Mouse (Mus musculus) c-Kit-positive CD71-positive TER-119-negative erythroid progenitor cells, embryonic 14.5 days (primary cell): ENCODE data around the gene Arhgef15.
A peak's percentile ranks its signal among the peaks of the same experiment; 100 is the strongest.
"Not testable (repeated sequence)": the region's sequence is repeated elsewhere in the genome, so short reads cannot be mapped to it uniquely, and the experiment has no call there.

ENCODE experiments used
- DNase-seq: peaks from one replicate; pipeline ENCODE4 v3.0.0-alpha.2; 2013; ENCODE audit warnings: low read depth

Arhgef15 gene

DNA sequence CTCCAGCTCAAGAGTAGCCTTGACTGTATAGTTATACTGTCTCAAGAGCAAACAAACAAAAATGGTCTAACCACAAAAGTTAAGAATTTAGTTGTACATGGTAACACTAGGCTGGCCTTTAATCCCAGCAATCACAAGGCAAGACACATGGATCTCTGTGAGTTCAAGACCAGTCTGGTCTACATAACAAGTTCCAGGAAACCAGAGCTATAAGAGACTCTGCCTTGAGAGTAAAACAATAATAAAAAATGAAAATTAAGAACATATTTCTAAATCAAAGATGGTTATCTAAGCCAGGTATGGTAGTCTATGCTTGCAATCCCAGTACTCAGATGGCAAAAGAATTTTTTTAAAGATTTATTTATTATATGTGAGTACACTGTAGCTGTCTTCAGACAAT lies 7.8 kb upstream of the Arhgef15 start:
- no peak for DNase-seq

DNA sequence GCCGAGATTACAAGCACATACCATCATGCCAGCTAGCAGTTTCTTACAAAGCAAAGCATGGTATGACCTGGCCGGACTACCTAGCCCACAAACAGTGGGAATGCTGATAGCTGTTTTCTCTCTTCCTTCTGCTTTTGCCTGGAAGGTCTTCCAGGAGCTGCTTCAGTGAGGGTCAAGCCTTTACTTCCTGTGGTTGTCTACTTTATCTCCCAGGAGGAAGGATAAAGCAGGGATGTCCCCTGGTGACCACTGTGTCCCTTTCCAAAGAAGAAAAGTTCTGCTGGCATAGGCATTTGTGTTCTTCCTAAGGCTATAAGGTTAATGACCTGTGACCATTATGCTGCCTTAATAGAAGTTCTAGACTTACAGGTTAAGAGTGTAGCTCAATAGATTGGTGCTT lies 6.1 kb upstream of the Arhgef15 start:
- DNase-seq: no peak

DNA sequence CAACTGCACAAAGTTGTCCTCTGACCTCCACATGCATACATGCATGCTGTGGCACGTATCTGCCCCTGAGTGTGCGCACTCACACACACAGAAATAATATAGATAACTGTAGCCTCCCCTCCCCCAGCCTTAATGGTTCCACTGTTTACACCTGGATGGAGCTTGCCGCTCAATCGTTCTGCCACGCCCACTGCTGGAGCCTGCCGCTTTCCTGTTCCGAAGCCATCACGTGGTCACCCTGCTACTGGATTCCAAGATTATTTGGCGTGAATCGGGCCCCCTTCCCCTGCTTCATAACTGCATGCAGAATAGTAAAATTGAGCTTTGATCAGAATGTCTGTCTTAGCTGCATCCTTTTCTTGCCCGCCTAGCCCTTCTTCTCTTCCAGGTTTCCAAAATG lies 4.9 kb upstream of the Arhgef15 start:
- not testable (repeated sequence) for DNase-seq

DNA sequence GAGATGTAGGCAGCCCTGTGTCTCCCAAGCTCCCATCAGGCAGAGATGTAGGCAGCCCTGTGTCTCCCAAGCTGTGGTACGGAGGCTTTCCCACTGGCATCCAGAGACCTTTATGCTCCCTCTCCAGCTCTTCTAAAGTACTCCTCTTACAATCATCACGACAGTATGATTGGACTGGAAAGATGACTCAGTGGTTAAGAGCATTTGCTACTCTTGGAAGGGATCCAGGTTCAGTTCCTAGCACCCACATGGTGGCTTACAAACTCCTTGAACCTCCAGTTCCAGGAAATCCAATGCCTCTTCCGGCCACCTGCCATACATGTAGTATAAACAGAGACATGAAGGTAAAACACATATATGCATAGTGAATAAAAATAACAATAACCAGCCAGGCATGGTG lies 4.3 kb upstream of the Arhgef15 start:
- DNase-seq: no peak

DNA sequence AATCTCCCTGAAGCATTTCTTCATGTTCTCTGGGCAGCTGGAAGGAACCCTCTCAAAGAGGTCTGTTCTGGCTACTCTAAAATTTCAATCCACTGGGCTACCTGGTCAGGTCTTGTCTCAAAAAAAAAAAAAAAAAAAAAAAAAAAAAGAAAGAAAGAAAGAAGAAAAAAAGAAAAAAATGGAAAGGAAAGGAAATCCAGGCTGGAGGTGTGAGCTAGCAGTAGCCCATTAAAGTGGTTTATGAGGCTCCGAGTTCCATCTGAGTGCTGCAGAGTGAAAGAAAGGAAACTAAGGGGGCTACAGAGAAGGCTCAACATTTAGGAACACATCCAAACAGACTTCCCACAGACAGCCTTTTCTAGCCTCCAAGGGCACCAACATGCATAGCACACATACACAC lies 691 bp upstream of the Arhgef15 start:
- no peak for DNase-seq

DNA sequence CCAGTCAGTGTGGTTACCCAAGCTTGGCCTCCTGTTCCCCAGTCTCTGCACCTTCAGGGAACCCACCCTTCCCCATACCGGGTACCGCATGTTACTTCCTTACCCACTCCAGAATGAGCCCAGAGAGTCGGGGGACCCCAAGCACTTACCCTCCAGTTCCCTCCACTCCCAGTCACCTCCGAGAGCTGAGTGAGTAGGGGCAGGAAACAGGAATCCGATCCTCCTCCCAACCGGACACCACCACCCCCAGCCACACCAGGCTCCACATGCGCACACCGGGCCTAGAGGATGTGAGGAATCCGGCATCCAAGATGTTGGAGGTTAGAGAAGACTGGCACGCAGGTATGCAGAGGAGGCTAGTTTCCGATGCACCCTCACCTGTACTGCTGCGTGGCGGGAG lies 583 bp downstream of the Arhgef15 start:
- DNase-seq: no peak

DNA sequence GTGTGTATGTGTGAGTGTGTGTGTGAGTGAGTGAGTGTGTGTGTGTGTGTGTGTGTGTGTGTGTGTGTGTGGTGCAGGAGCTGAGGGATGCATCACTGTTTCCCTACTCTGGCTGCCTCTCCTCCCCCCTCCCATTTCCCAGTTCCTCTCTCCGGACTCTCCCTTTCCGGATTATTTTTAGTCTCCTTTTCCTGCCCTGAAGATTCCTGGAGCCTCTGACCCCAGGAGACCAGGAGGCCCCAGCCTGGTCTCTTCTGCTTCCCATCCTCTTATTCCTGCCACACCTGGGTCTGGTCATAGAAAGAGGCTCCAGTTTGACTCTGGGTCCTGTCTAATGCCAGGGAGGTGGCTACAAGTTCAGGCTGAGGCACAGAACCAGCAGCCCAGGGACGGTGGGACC lies 1.2 kb downstream of the Arhgef15 start:
- DNase-seq: no peak

DNA sequence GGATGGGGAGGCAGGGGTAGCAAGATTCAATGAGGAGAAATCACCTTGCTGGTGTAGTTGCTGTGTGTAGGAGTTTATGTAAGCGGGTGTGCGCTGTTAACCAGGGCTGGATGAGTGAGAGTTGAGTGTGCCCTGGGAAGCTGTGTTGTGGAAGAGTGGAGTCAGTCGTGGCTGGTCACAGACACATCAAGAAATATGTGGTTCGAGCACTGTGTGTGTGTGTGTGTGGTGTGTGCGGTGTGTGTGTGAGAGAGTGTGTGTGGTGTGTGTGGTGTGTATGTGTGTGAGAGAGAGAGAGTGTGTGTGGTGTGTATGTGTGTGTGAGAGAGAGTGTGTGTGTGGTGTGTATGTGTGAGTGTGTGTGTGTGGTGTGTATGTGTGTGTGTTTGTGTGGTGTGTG lies 1.8 kb downstream of the Arhgef15 start:
- DNase-seq: no peak

DNA sequence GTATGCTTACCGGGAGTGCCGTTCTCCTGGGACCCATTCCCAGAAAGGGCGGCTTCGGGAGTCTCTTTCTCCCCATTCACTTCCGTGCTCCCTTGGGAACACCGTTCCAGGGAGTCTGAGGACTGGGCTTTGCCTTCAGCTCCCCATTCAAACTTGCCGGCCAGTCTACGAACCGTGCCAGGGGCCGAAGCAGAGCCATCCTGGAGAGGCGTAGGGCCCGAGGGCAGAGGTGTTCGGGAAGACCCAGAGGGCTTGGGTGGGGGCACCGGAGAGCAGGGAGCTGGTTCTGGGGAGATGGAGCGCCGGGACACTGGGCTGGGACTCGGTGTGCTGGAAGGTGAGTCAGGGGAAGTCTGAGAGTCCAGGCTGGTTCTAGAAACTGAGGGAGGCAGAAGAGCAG lies 2.9 kb downstream of the Arhgef15 start:
- DNase-seq: no peak

DNA sequence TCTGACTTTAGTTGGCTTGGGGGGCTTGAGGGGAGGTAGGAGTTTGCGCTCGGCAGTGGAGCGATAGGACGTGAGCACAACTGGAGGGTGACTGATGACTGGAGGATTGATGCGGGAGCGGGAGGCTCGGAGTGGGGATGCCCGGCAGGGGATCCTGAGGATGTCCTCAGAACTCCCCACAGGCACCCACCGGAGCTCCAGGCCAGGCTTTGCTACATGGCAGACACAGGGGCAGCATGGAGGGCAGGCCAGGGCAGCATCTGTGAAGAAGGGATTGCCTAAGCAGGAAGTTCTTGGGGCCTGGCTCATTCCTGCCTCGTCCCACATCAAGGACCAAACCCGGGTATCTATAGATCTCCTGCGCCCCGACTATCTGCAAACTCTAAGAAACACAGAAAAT lies 3.4 kb downstream of the Arhgef15 start:
- no peak for DNase-seq

DNA sequence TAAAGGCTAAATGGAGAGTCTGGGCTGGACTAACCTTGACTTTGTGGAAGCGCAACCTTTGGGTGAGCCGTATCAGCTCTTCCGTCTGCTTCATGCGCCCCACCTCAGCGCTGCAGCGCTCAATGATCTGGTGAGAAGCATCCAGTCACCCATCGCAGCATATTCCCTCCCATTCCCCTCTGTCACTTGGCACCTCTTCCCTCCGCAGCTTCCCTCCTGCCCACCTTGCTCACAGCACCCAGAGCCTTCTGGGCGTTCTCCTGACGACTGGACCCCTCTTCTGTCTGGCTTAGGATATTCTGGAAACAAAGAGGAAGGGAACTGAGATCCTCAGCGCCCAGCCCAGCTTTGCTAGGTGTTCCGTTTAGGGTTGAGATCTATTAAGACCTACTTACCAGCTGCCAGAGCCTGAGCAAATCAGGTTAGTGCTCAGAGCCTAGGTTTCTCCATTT lies 9.7 kb downstream of the Arhgef15 start:
- DNase-seq: no peak

DNA sequence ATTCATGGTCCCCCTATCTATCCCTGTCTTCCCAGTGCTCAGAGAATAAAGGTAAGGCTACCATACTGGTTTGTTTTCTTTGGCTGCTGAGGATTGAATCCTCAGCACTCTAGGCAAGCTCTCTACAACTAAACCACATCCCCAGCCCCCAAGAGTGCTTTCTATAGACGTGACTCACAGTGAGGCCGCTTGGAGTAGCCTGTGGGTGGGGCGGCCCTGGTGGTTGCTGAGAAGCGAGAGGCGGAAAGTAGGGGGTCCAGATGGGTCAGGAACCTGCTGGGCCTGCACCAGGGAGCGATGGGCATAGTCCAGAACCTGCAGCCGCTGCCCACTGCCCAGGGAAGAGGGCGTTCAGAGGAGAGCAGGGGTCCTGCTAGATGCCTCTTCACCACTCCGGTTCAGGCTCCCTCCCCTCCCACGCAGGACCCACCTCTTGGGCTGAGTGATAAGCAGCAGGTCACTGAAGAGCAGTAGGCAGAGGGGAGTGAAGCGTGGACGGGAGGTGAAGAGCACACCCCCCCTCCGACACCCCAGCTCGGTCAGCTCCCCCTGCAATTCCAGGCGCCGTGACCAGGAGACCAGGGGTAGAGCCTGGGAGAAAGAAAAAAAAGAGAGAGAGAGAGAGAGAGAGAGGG lies 10.4 kb downstream of the Arhgef15 start:
- DNase-seq: no peak

DNA sequence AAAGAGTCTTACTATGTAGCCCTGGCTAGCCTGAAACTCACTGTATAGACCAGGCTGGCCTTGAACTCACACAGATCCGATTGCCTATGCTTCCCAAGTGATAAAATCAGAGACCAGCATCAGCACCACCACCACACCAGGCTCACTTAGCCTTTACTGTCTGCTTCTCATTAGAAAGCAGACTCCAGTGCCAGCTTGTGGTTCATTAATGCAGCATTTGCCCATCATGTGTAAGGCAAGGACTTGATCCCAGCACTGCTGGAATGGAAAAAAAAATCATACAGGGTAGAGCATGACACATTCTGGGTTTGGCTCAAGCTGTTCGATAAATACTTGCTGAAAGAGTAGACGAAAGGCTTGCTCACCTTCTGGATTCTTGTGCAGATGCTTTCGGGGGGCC lies 11.3 kb downstream of the Arhgef15 start:
- DNase-seq: no peak

DNA sequence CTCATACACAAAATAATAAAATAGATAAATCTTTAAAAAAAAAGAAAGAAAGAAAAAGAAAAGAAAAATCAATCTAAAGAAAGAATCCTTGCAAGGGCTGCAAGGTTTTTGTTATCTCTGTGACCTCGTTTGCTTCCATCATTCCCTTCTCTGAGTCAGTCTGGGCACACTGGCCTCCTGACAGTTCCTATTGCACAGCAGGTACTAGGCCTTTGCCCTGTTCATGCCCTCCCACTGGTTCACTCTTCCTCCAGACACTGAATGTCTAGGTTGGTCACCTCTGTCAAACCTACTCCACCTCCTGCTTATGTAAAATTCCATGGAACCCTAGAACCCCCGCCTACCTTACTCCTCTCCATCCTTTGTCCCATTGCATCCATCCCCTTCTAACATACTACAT lies 12.0 kb downstream of the Arhgef15 start:
- no peak for DNase-seq

DNA sequence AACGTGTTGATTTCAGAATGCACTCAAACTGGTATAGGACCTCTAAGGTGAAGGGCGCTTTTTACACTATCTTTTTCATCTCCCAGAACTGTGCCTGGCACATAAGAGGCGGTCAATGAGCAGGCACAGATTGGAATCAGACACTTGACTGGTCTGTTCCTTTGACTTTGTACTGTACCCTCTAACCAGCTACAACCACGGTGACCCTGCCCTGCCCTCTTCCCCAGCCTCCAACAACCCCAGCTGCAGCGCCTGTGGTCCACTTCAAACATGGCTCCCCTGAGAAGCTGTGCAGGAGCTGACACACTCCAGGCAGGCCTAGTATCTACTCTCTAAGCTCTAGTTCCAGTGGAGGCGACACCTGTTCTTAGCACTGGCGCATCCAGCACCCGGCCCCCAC lies 14.5 kb downstream of the Arhgef15 start:
- no peak for DNase-seq

DNA sequence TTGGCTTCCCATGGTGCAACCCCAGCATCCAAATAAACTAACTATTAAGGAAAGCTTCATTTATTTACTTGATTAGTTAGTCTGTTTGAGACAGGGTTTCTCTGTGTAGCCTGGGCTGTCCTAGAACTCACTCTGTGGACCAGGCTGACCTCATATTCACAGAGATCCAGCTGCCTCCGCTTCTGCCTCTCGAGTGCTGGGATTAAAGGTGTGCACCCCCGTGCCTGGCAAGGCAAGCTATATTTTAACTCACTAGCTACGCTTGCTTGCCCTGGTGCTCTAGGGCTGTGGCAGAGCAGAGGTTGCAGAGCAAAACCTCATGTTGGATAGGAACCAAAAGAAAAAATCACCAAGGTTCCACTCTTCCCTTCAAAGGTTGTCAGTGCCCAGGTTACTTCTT lies 16.8 kb downstream of the Arhgef15 start:
- no peak for DNase-seq

DNA sequence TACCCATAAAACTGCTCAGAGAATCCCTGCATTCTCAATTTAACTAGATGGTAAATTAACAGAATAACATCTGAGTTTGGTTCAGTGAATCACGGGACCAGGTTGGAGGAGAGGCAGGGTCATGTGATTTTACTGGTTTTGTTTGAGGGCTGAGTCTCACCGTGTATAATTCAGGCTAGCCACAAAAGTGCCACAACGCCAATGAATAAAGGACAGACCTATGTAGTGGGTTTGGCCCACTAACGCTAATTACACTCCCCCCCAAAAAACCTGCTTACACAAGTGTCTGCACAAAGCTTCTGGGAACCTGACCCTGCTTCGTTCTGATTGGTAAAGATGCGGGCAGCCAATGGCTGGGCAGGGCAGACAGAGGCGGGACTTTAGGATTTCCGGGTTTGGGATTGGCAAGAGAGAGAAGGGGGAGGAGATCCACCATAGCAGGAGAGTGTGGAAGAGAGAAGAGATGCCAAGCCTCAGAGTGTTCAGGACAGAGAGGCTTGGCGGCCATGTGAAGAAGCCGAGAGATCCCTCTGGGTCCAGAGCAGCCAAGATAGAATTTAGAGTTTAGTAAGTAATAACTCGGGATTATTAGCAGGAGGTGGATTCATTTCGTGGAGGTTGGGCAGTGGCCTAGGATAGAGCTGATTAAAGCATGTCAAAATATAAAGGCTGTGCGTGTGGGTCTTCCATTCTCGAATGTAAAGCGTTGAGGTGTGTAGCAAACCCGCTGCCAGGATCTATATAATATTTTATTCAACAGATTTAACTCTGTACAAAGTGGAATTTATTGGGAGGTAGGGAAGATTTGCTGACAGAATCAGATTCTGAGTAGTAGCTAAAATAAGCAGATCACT lies 17.6 kb downstream of the Arhgef15 start:
- peak; percentile 89 for DNase-seq

DNA sequence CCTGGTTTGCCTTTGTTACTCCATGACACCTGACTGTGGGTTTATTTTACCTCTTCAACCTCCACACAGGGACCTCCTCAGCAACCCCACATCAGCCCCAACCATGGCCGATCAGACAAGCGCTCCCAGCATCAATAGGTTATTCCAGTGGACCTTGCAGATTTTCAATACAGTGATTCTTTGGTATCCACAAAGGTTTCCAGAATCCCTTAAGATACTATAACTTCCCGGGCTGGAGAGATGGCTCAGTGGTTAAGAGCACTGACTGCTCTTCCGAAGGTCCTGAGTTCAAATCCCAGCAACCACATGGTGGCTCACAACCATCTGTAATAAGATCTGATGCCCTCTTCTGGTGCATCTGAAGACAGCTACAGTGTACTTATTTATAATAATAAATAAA lies 20.3 kb downstream of the Arhgef15 start:
- not testable (repeated sequence) for DNase-seq

DNA sequence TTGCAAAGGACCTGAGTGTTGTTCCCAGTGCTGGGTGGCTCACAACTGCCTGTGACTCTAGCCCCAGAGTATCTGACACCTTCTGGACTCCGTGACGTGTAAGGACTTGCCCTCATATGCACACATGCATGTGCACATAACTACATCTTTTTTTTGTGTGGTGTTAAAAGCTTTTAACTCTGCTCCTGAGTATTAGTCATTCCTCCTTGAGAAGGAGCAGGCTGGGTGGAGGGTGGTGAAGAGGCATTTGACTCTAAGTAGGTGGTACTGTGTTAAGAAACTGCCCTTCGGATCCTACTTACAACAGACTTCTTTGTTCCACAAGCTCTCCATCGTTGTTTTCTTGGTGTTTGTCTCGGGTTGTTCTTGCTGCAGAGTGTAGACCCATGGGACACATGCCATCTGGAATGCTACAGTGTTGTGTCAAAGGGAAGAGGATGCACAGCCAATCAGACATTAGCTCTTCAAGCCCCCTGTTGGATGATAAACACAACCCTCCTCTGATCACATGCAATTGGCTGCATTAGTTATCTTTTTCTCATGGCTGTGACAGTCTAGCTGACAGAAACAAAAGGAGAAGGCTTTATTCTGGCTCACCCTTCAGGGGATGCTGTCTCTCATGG lies 23.3 kb downstream of the Arhgef15 start:
- no peak for DNase-seq

DNA sequence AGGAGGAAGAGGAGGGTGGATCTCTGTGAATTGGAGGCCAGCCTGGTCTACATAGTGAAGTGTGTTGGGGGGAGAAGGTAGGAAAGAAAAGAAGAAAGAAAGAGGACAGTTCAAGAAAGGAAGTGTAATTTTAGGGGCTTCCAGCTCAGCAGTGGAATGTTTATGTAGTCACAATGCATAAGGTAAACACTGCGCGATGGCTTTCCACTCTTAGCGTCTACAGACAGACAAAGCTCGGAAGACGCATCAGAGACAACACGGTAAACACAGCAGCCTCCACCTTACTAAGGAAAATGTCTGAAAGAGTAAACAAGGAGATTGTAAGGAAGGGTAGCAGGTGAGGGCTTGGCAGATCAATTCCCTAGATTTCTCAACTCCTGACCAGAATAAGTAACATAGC lies 27.3 kb downstream of the Arhgef15 start:
- DNase-seq: no peak

DNA sequence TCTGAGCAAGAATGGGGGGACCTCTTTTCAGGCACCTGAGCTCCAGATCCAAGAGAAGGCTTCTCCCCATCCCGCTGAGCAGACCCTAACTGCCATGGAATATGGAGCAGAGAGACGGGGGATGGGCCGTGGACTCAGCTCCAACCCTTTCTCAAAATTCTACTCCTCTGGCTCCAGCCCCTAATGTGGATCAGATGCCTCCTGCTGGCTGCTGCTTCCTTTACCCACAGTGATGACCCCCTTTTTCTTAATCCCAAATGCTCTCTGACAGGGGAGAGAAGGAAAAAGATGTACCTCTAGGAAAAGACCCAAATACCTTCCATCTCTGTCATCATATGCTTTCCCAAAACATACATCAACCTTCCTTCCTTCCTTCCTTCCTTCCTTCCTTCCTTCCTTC lies 30.3 kb downstream of the Arhgef15 start, which contains the start of gene Odf4:
Gene Odf4 (minus strand): TSS at position 101 of the 400 bp plus-strand sequence.
- no peak for DNase-seq

DNA sequence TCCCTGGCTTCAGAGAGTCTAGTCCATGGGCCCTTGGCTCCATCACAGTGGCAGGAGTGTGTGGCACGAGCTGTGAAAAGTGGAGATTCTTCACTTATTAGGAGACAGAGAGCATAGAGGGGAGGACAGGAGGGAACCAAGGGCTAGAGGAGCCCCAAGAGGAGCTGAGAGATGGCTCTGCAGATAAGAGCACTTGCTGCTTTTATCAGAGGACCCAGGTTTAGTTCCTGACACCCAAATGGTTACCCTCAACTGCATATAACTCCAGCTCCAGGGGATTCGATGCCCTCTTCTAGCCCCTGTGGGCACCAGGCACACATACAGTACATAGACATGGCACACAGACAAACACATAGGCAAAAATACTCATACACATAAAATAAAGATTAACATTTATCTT lies 32.5 kb downstream of the Arhgef15 start:
- no peak for DNase-seq

DNA sequence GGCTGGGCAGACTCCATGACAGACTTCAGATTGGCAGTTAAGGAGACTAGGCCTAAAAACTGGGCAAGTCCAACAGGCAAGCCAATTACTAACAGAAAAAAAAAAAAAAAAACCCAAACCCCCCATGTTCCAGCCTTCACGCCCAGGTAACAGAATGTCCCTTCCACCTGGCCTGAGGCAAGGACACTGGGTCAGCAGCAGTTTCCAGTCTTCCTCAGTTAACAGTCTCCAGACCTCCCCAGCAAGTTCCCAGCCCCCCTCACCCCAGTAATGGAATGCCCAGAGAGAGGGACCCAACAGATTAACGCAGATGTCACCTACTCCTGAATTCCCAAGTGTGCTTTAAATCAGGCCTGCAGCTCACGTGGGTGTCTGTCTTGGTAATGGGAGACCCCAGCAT lies 34.1 kb downstream of the Arhgef15 start:
- no peak for DNase-seq
